Mouse (Mus musculus): Measurements from ENCODE around the gene Tnfsf12.

Tnfsf12 gene

GRCm38 (mm10) chr11:69653399-69653798 is 42.2 kb downstream of the Tnfsf12 start:
- DNase-seq (ENCODE audit: low spot score) = no peak

DNA sequence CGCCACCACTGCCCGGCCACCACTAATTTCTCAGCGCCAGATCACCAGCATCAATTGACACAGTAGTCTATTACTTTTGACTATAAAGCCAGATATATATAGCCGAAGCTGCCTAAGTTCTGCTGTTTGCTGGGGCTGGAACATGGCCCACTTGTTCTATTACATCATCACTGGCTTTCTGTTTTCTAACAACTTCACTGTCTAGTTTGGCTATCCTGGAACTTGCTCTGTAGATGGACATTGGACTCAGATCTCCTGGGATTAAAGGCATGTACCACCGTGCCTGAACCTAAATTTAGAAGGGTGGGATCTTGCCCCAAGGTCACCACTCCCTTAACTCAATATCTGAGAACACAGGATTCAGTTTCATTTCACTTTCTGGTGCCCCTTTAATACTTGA is 49.8 kb downstream of the Tnfsf12 start:
- DNase-seq (ENCODE audit: low spot score) = no peak

Data from c-Kit-positive CD71-positive TER-119-positive erythroid progenitor cells, embryonic 14.5 days (primary cell).